ENCODE assay signal across 8 mouse cellular contexts in the genomic region with DNA sequence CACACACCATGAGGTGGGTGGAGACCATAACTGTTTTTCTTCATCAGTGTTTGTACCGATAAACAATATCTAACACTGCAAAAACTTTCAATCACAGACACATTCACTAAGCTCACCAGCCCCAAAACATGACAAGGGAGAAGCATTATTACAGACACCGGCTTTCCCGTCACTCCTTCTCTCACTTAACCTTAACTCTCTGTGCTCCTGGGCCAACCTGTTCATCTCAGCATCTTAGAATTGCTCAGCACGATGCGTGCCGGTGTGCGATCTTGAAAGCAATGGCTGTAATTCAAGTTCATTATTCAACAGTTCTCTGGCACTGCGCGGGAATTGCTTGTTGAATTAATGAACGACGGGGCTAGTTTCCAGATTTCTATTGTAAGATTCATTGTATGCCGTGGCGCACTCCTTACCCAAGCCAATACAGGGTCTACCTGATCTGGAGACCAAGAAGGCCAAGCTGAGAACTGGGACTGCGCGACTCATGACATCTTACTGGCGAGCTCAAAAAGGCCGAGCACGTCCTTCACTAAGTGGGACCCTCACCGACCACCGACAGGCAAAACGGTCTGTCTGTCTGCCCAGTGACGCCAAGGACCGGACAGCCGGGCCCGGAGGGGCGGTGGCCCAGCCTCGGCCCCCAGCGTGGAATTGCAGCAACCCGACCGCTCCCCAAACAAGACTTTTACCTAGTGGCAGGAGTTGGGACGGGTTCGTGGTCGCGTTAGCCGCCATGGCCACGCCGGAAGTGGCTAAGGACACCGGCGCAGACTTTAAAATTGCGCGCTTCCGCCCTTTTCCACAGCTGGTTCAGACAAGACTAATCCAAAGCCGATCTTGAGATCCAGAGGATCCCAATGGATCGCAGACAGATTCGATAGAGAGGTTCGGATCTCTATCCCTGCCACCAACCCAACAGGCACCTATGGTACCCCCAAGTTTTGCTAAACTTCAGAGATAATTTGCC. TPM values are rescaled to one million over a fixed set of nuclear protein-coding genes. Genes with fewer than 3 reads are reported as not detected.
DNase-seq lines count a peak whose midpoint lies in the region; ATAC-seq and TF ChIP-seq lines count a peak whose summit lies in the region.

A gene (minus strand): TSS at position 780 of the 970 bp plus-strand sequence.

- no peak for TF ChIP-seq CTCF in cortical plate, adult 2 months (IDR thresholded peaks at IDR 0.05; ENCODE audit: extremely low read depth, insufficient read depth, low read length)

- TF ChIP-seq POLR2A in cortical plate, adult 2 months (IDR thresholded peaks at IDR 0.05; ENCODE audit: extremely low read depth, insufficient read depth, low read length), result 0 out of 2 replicates have a peak, but pooled peaks have one; percentile 32

- no peak within 1 kb of the TSS for H3K27ac ChIP-seq in cortical plate, adult 2 months (ENCODE audit: insufficient read depth, low read length)

- H3K4me1 ChIP-seq in cortical plate, adult 2 months (ENCODE audit: control insufficient read depth, insufficient read depth, low read length), result no peaks in the 10 kb centered on the region

- peak within 1 kb of the TSS; percentile 98 for H3K4me3 ChIP-seq in cortical plate, adult 2 months (ENCODE audit: insufficient read depth, low read length)

- ATAC-seq in activated CD4-positive, CD25-positive, alpha-beta regulatory T cell, adult 4 months, result peak; percentile 97
- peak; percentile 100 for ATAC-seq in megakaryocyte progenitor cell, adult 5-6 weeks (replicated peaks; ENCODE audit: poor library complexity)

- peak; percentile 80 to 81 for DNase-seq in gastrocnemius, adult 8-10 months (ENCODE audit: low spot score in 2 of 2)
- peak; percentile 96 for DNase-seq in induced T-regulatory cell, adult 2 months (ENCODE audit: low read depth)
- DNase-seq in left cerebral cortex, adult 9 months (ENCODE audit: low spot score in 2 of 2), result peak; percentile 66 to 92
- peak; percentile 78 for DNase-seq in right cerebral cortex, postnatal 14 days
- peak; percentile 79 to 84 for DNase-seq in urinary bladder, postnatal 36 days (ENCODE audit: low spot score in 2 of 2)

RNA-seq across cellular contexts. Expression of the gene that starts here (rescaled TPM):
- 100 to 1,000 TPM; 130 to 157 TPM for polyA plus RNA-seq in activated CD4-positive, CD25-positive, alpha-beta regulatory T cell, adult 4 months (2017; shearing (Covaris generic))
- polyA plus RNA-seq in cortical plate, adult 2 months (2012; rRNA removed), result 23.5 and 24.2 TPM in 2 replicates
- total RNA-seq in gastrocnemius, adult 8-10 months (2022), result 10 to 100 TPM in 3 of 4 experiments, 1 to 10 TPM in 1; 8.4 to 16.6 (median 14.0) TPM
- 103 and 126 TPM in 2 replicates for total RNA-seq in megakaryocyte progenitor cell, adult 5-6 weeks (2015)
- 135 and 200 TPM in 2 replicates for total RNA-seq in megakaryocyte progenitor cell, adult 5-6 weeks (2017)

Comparison
In these comparisons a context has a peak if more than half of its experiments do, and no peak if none do; other contexts are left out.
1. RNA of the gene that starts here (total RNA-seq): 103 to 200 TPM in megakaryocyte progenitor cell, adult 5-6 weeks; 8.4 to 16.6 TPM in gastrocnemius, adult 8-10 months; every median in the first group is over 4 times any median in the second.
2. Peak in every context shown above with its lines, with median percentiles within 50 percentile points of each other: DNase-seq.